Mouse (Mus musculus) ES-Bruce4 (cell line): Measurements from ENCODE around the gene Dydc1.

ENCODE experiments used
- CTCF ChIP-seq: IDR thresholded peaks from one replicate; pipeline ENCODE4 v1.8.1; 2011; ENCODE audit warnings: low read depth, low read length
- POLR2A ChIP-seq: IDR thresholded peaks from one replicate; pipeline ENCODE4 v1.8.1; 2011; ENCODE audit warnings: low read length; ENCODE audit not compliant: insufficient read depth

- TF ChIP-seq CTCF, result no peak
- no peak for TF ChIP-seq POLR2A
Observed at GRCm38 (mm10) chr14:41131540-41131939, 58.8 kb downstream of the Dydc1 start, which contains the start of gene Sftpa1.
